Mouse (Mus musculus) B cell, adult 67 days (primary cell): ENCODE data around the gene Pcbd1. TPM values are rescaled to one million over a fixed set of nuclear protein-coding genes. Genes with fewer than 3 reads are reported as not detected.

Experiments used
- total RNA-seq, 2 experiments: library from RNA; stranded (reverse); gene quantifications; 4 replicates each; pipeline ENCODE4 v1.2.4; 2023

Pcbd1 gene
- total RNA-seq, result not detected

GRCm38 (mm10) chr10:61089170-61090142 is at the start of gene Pcbd1:
TSS of gene Pcbd1 (plus strand) at chr10:61089331.

Other genes with a start within 250 kb of the Pcbd1 start
- 10 to 100 TPM; 89.7 to 93.6 TPM for gene Sgpl1, start 58.4 kb downstream of the Pcbd1 start, total RNA-seq
- gene Tbata, start 82.6 kb downstream of the Pcbd1 start, total RNA-seq, result not detected
- under 1 TPM in 1 of 2 experiments, not detected in 1; 0.55 TPM for gene Adamts14, start 184.1 kb downstream of the Pcbd1 start, total RNA-seq
- gene Prf1, start 208.5 kb downstream of the Pcbd1 start, total RNA-seq, result 10 to 100 TPM; 11.8 to 12.6 TPM